Mouse (Mus musculus) liver (tissue): ENCODE measurements around the gene 2210011C24Rik.

Experiments
- DNase-seq: peaks from one replicate; pipeline ENCODE4 v3.0.0-alpha.2; 2020; ENCODE audit warnings: mixed read lengths

2210011C24Rik gene

GRCm38 (mm10) chr8:84011705-84012498 lies at the start of gene 2210011C24Rik:
Gene 2210011C24Rik (minus strand): TSS chr8:84012171.
- peak; percentile 26 for DNase-seq

GRCm38 (mm10) chr8:84060245-84060644 lies 48.3 kb upstream of the 2210011C24Rik start:
- DNase-seq: no peak

GRCm38 (mm10) chr8:84059226-84059625 lies 47.3 kb upstream of the 2210011C24Rik start:
- DNase-seq: no peak

- no peak for DNase-seq
Measured at GRCm38 (mm10) chr8:84057827-84058226, 45.9 kb upstream of the 2210011C24Rik start.

GRCm38 (mm10) chr8:84053229-84053628 lies 41.3 kb upstream of the 2210011C24Rik start:
- no peak for DNase-seq

- DNase-seq: peak; percentile 27
Measured at GRCm38 (mm10) chr8:84052746-84053145, 40.8 kb upstream of the 2210011C24Rik start.

- no peak for DNase-seq
Measured at GRCm38 (mm10) chr8:84048171-84048570, 36.2 kb upstream of the 2210011C24Rik start.

GRCm38 (mm10) chr8:84046505-84046904 lies 34.5 kb upstream of the 2210011C24Rik start:
- DNase-seq: no peak

- no peak for DNase-seq
Measured at GRCm38 (mm10) chr8:84044900-84045299, 32.9 kb upstream of the 2210011C24Rik start, which contains the start of gene Rln3. Gene Rln3 (minus strand): TSS chr8:84045000.

- DNase-seq: no peak
Measured at GRCm38 (mm10) chr8:84044103-84044502, 32.1 kb upstream of the 2210011C24Rik start.

GRCm38 (mm10) chr8:84042948-84043342 lies 31.0 kb upstream of the 2210011C24Rik start:
- no peak for DNase-seq

GRCm38 (mm10) chr8:84042066-84042947 lies 30.3 kb upstream of the 2210011C24Rik start, which contains the start of gene Il27ra:
Gene Il27ra (minus strand): TSS chr8:84042589.
- DNase-seq: peak; percentile 52

GRCm38 (mm10) chr8:84039050-84039449 lies 27.1 kb upstream of the 2210011C24Rik start:
- peak; percentile 66 for DNase-seq

- DNase-seq: no peak
Measured at GRCm38 (mm10) chr8:84038015-84038414, 26.0 kb upstream of the 2210011C24Rik start.

GRCm38 (mm10) chr8:84032777-84033176 lies 20.8 kb upstream of the 2210011C24Rik start:
- no peak for DNase-seq

- no peak for DNase-seq
Measured at GRCm38 (mm10) chr8:84029272-84029671, 17.3 kb upstream of the 2210011C24Rik start.

GRCm38 (mm10) chr8:84027449-84027848 lies 15.5 kb upstream of the 2210011C24Rik start:
- DNase-seq: no peak

- DNase-seq: peak; percentile 76
Measured at GRCm38 (mm10) chr8:84025863-84026262, 13.9 kb upstream of the 2210011C24Rik start.

GRCm38 (mm10) chr8:84024171-84024570 lies 12.2 kb upstream of the 2210011C24Rik start:
- DNase-seq: peak; percentile 66

- no peak for DNase-seq
Measured at GRCm38 (mm10) chr8:84023631-84024030, 11.7 kb upstream of the 2210011C24Rik start.

GRCm38 (mm10) chr8:84023085-84023484 lies 11.1 kb upstream of the 2210011C24Rik start:
- no peak for DNase-seq

- DNase-seq: no peak
Measured at GRCm38 (mm10) chr8:84021569-84021968, 9.6 kb upstream of the 2210011C24Rik start.

GRCm38 (mm10) chr8:84021096-84021495 lies 9.1 kb upstream of the 2210011C24Rik start, which contains the start of gene Palm3:
Gene Palm3 (plus strand): TSS chr8:84021471.
- no peak for DNase-seq
